In genomic region chr11:100958613-100959463, GRCm38 (mm10) we compare ENCODE assay signal across 8 mouse cellular contexts. TPM values are rescaled to one million over a fixed set of nuclear protein-coding genes. Genes with fewer than 3 reads are reported as not detected.
DNase-seq lines count a peak whose midpoint lies in the region; ATAC-seq and TF ChIP-seq lines count a peak whose summit lies in the region.

No protein-coding gene starts in this region.

- WGBS in heart, embryonic 16.5 days, result 49% methylated on average over 76 of the region's 76 CpGs
- 8% methylated on average over 76 of the region's 76 CpGs for WGBS in midbrain, embryonic 10.5 days

- no peak for TF ChIP-seq EP300 in ES-Bruce4 (IDR thresholded peaks at IDR 0.05; ENCODE audit: insufficient read depth, low read depth, low read length)

- no peak for ATAC-seq in erythroblast, adult 5-6 weeks (replicated peaks; ENCODE audit: low FRiP score, poor library complexity, severe bottlenecking)
- no peak for ATAC-seq in heart, embryonic 16.5 days (replicated peaks; ENCODE audit: extremely low read depth, insufficient read depth, low FRiP score)
- ATAC-seq in megakaryocyte progenitor cell, adult 5-6 weeks (replicated peaks; ENCODE audit: poor library complexity), result no peak

- H3K9me3 ChIP-seq in erythroblast, embryonic 14.5 days (ENCODE audit: control insufficient read depth, low read length), result no peaks in the 10 kb centered on the region
- no peaks in the 10 kb centered on the region for H3K9me3 ChIP-seq in ES-Bruce4 (replicated peaks; ENCODE audit: control insufficient read depth, insufficient read depth, low read length, poor library complexity, severe bottlenecking)
- H3K9me3 ChIP-seq in heart, embryonic 16.5 days (replicated peaks; ENCODE audit: control insufficient read depth, low read length), result no peaks in the 10 kb centered on the region
- no peaks in the 10 kb centered on the region for H3K9me3 ChIP-seq in midbrain, embryonic 10.5 days (replicated peaks)

- TF ChIP-seq POLR2A in ES-Bruce4 (IDR thresholded peaks at IDR 0.05; ENCODE audit: insufficient read depth, low read length), result no peak

- peak overlapping the region; percentile 14 for H3K9ac ChIP-seq in ES-Bruce4 (ENCODE audit: low read depth, poor library complexity, severe bottlenecking)
- H3K9ac ChIP-seq in heart, embryonic 16.5 days (ENCODE audit: low read length), result peak overlapping the region; percentile 27; the same call in 1 of the 2 replicates

- no peaks in the 10 kb centered on the region; the same call in 1 of the 2 replicates for H3K36me3 ChIP-seq in erythroblast, embryonic 14.5 days (ENCODE audit: control insufficient read depth)
- no peaks in the 10 kb centered on the region for H3K36me3 ChIP-seq in ES-Bruce4 (ENCODE audit: control insufficient read depth, insufficient read depth, low read length, poor library complexity, severe bottlenecking)
- H3K36me3 ChIP-seq in heart, embryonic 16.5 days (ENCODE audit: control insufficient read depth, insufficient read depth), result peaks cover 23% of the 10 kb centered on the region
- no peaks in the 10 kb centered on the region for H3K36me3 ChIP-seq in midbrain, embryonic 10.5 days

- TF ChIP-seq CTCF in ES-Bruce4 (IDR thresholded peaks at IDR 0.05; ENCODE audit: low read depth, low read length), result no peak
- TF ChIP-seq CTCF in layer of hippocampus, adult 2 months (conservative IDR thresholded peaks at IDR 0.05), result no peak

- H3K4me3 ChIP-seq in erythroblast, embryonic 14.5 days (replicated peaks), result peak overlapping the region; percentile 7
- peak overlapping the region; percentile 65 for H3K4me3 ChIP-seq in ES-Bruce4 (ENCODE audit: low read depth, low read length)
- peak overlapping the region; percentile 12; the same call in 1 of the 2 replicates for H3K4me3 ChIP-seq in heart, embryonic 16.5 days (ENCODE audit: low read length)
- H3K4me3 ChIP-seq in midbrain, embryonic 10.5 days, result peak overlapping the region; percentile 46
- H3K4me3 ChIP-seq in layer of hippocampus, adult 2 months, result no peak overlapping the region; the same call in 1 of the 2 replicates

- H3K27ac ChIP-seq in ES-Bruce4 (ENCODE audit: insufficient read depth, low read length), result no peak overlapping the region
- peak overlapping the region; percentile 41; the same call in 1 of the 2 replicates for H3K27ac ChIP-seq in heart, embryonic 16.5 days (ENCODE audit: low read length)
- no peak overlapping the region for H3K27ac ChIP-seq in midbrain, embryonic 10.5 days (replicated peaks)
- no peak overlapping the region for H3K27ac ChIP-seq in layer of hippocampus, adult 2 months

- H3K27me3 ChIP-seq in erythroblast, embryonic 14.5 days (ENCODE audit: control insufficient read depth), result peaks cover 10% of the 10 kb centered on the region
- no peaks in the 10 kb centered on the region for H3K27me3 ChIP-seq in ES-Bruce4 (ENCODE audit: control insufficient read depth, insufficient read depth, low read length, poor library complexity, severe bottlenecking)
- H3K27me3 ChIP-seq in heart, embryonic 16.5 days (ENCODE audit: control insufficient read depth, insufficient read depth, low read length), result no peaks in the 10 kb centered on the region
- H3K27me3 ChIP-seq in midbrain, embryonic 10.5 days (ENCODE audit: low read depth, poor library complexity, severe bottlenecking), result peaks cover 61% of the 10 kb centered on the region

- peaks cover 55% of the 10 kb centered on the region for H3K4me1 ChIP-seq in erythroblast, embryonic 14.5 days (ENCODE audit: control insufficient read depth)
- peaks cover 3% of the 10 kb centered on the region for H3K4me1 ChIP-seq in ES-Bruce4 (ENCODE audit: control insufficient read depth, insufficient read depth, low read length)
- peaks cover 64% of the 10 kb centered on the region for H3K4me1 ChIP-seq in heart, embryonic 16.5 days (ENCODE audit: control insufficient read depth, insufficient read depth, low read length)
- peaks cover 14% of the 10 kb centered on the region for H3K4me1 ChIP-seq in midbrain, embryonic 10.5 days

- H3K4me2 ChIP-seq in heart, embryonic 16.5 days (ENCODE audit: low read depth, low read length), result peak overlapping the region; percentile 37; the same call in 1 of the 2 replicates

- DNase-seq in midbrain, embryonic 10.5 days (ENCODE audit: low spot score), result peak; percentile 32
- DNase-seq in layer of hippocampus, adult 2 months (ENCODE audit: low spot score in 2 of 2), result no peak
- no peak for DNase-seq in adrenal gland, adult 18-20 months (ENCODE audit: low spot score in 2 of 2)

RNA-seq across cellular contexts. Expression of gene Cavin1, which starts 11.8 kb away (rescaled TPM):
- 0.08 and 0.23 TPM in 2 replicates for polyA plus RNA-seq in erythroblast, embryonic 14.5 days (2012)
- total RNA-seq in erythroblast, adult 5-6 weeks (2015; ENCODE audit: low replicate concordance), result 0.63 TPM in 1 of 2 replicates, not detected in the other
- total RNA-seq in erythroblast, adult 5-6 weeks (2017; ENCODE audit: low replicate concordance), result 1.1 TPM in 1 of 2 replicates, not detected in the other
- polyA plus RNA-seq in ES-Bruce4 (2011; ENCODE audit: insufficient read depth, insufficient read length, low read depth, missing spikeins), result 78.5 and 79.8 TPM in 2 replicates
- 428 and 460 TPM in 2 replicates for polyA plus RNA-seq in heart, embryonic 16.5 days (2015; fragmentation: Nextera tagmentation; extraction: Ambion mirVana)
- 16.7 and 21.8 TPM in 2 replicates for polyA plus RNA-seq in midbrain, embryonic 10.5 days (2016; fragmentation: Nextera tagmentation; extraction: Ambion mirVana)
- 0.51 and 1.7 TPM in 2 replicates for total RNA-seq in megakaryocyte progenitor cell, adult 5-6 weeks (2015)
- total RNA-seq in megakaryocyte progenitor cell, adult 5-6 weeks (2017), result 1.4 and 2.5 TPM in 2 replicates
- total RNA-seq in layer of hippocampus, adult 2 months (2021), result 10 to 100 TPM; 14.3 to 16.3 TPM
- total RNA-seq in adrenal gland, adult 18-20 months (2021), result 100 to 1,000 TPM; 296 to 352 TPM

RNA-seq across cellular contexts. Expression of gene Stat3, which starts 19.5 kb away (rescaled TPM):
- polyA plus RNA-seq in erythroblast, embryonic 14.5 days (2012), result 0.96 and 1.2 TPM in 2 replicates
- total RNA-seq in erythroblast, adult 5-6 weeks (2015; ENCODE audit: low replicate concordance), result 16.7 and 43.4 TPM in 2 replicates
- total RNA-seq in erythroblast, adult 5-6 weeks (2017; ENCODE audit: low replicate concordance), result 37.8 and 51.4 TPM in 2 replicates
- polyA plus RNA-seq in ES-Bruce4 (2011; ENCODE audit: insufficient read depth, insufficient read length, low read depth, missing spikeins), result 31.2 and 39.8 TPM in 2 replicates
- polyA plus RNA-seq in heart, embryonic 16.5 days (2015; fragmentation: Nextera tagmentation; extraction: Ambion mirVana), result 60.4 and 64.9 TPM in 2 replicates
- 16.9 and 20.4 TPM in 2 replicates for polyA plus RNA-seq in midbrain, embryonic 10.5 days (2016; fragmentation: Nextera tagmentation; extraction: Ambion mirVana)
- 38.3 and 38.6 TPM in 2 replicates for total RNA-seq in megakaryocyte progenitor cell, adult 5-6 weeks (2015)
- 78.6 and 85.3 TPM in 2 replicates for total RNA-seq in megakaryocyte progenitor cell, adult 5-6 weeks (2017)
- 10 to 100 TPM; 39.5 to 42.3 TPM for total RNA-seq in layer of hippocampus, adult 2 months (2021)
- 100 to 1,000 TPM in 1 of 2 experiments, 10 to 100 TPM in 1; 87.0 to 102 TPM for total RNA-seq in adrenal gland, adult 18-20 months (2021)

RNA-seq across cellular contexts. Expression of gene Atp6v0a1, which starts 50.4 kb away (rescaled TPM):
- polyA plus RNA-seq in erythroblast, embryonic 14.5 days (2012), result 14.0 and 15.4 TPM in 2 replicates
- total RNA-seq in erythroblast, adult 5-6 weeks (2015; ENCODE audit: low replicate concordance), result 487 and 539 TPM in 2 replicates
- total RNA-seq in erythroblast, adult 5-6 weeks (2017; ENCODE audit: low replicate concordance), result 528 and 748 TPM in 2 replicates
- 33.7 and 37.5 TPM in 2 replicates for polyA plus RNA-seq in ES-Bruce4 (2011; ENCODE audit: insufficient read depth, insufficient read length, low read depth, missing spikeins)
- polyA plus RNA-seq in heart, embryonic 16.5 days (2015; fragmentation: Nextera tagmentation; extraction: Ambion mirVana), result 50.7 and 53.6 TPM in 2 replicates
- polyA plus RNA-seq in midbrain, embryonic 10.5 days (2016; fragmentation: Nextera tagmentation; extraction: Ambion mirVana), result 33.9 and 43.9 TPM in 2 replicates
- 21.4 and 35.3 TPM in 2 replicates for total RNA-seq in megakaryocyte progenitor cell, adult 5-6 weeks (2015)
- total RNA-seq in megakaryocyte progenitor cell, adult 5-6 weeks (2017), result 38.1 and 50.1 TPM in 2 replicates
- 100 to 1,000 TPM; 457 to 476 TPM for total RNA-seq in layer of hippocampus, adult 2 months (2021)
- 100 to 1,000 TPM; 120 to 176 TPM for total RNA-seq in adrenal gland, adult 18-20 months (2021)

Comparison
In these comparisons a context has a peak if more than half of its experiments do, and no peak if none do; other contexts are left out.
1. RNA of gene Cavin1, which starts 11.8 kb away (total RNA-seq): 296 to 352 TPM in adrenal gland, adult 18-20 months; 14.3 to 16.3 TPM in layer of hippocampus, adult 2 months, 0.51 to 2.5 TPM in megakaryocyte progenitor cell, adult 5-6 weeks and 0.63 to 1.1 TPM in erythroblast, adult 5-6 weeks; every median in the first group is over 10 times any median in the second.